Mouse (Mus musculus) testis, adult 2 months (tissue): Measurements from ENCODE around the gene D630045J12Rik. TPM values are rescaled to one million over a fixed set of nuclear protein-coding genes. Genes with fewer than 3 reads are reported as not detected.

Source experiments
- H3K27ac ChIP-seq: fragments of 200-500 bp; 2 replicates; pipeline ENCODE4 v1.5.1; 2012; ENCODE audit warnings: low read depth, low read length; ENCODE audit not compliant: control insufficient read depth, insufficient read depth
- H3K27me3 ChIP-seq: fragments of 200-500 bp; 2 replicates; pipeline ENCODE4 v1.6.1; 2012; ENCODE audit warnings: mild to moderate bottlenecking, low read length, moderate library complexity; ENCODE audit not compliant: control insufficient read depth, insufficient read depth
- H3K36me3 ChIP-seq: fragments of 200-500 bp; 2 replicates; pipeline ENCODE4 v1.6.1; 2012; ENCODE audit warnings: mild to moderate bottlenecking, low read length; ENCODE audit not compliant: control insufficient read depth, insufficient read depth
- H3K4me1 ChIP-seq: fragments of 200-500 bp; 2 replicates; pipeline ENCODE4 v1.6.1; 2012; ENCODE audit warnings: low read length; ENCODE audit not compliant: control insufficient read depth, insufficient read depth
- H3K4me3 ChIP-seq: fragments of 200-500 bp; 2 replicates; pipeline ENCODE4 v1.5.1; 2012; ENCODE audit warnings: low read depth, mild to moderate bottlenecking, low read length, moderate library complexity, mixed read lengths; ENCODE audit not compliant: control insufficient read depth
- CTCF ChIP-seq: fragments of 200-500 bp; IDR thresholded peaks from 2 replicates; pipeline ENCODE4 v1.5.1; 2012; ENCODE audit warnings: low read depth, mild to moderate bottlenecking, inconsistent platforms, low read length, moderate library complexity; ENCODE audit not compliant: control insufficient read depth, insufficient read depth, insufficient replicate concordance
- POLR2A ChIP-seq: fragments of 200-500 bp; IDR thresholded peaks from 2 replicates; pipeline ENCODE4 v1.6.1; 2012; ENCODE audit warnings: low read depth, mild to moderate bottlenecking, inconsistent platforms, low read length, moderate library complexity; ENCODE audit not compliant: control insufficient read depth
- polyA plus RNA-seq: library from polyadenylated mRNA; depleted of rRNA; stranded (reverse); fragments of >200 nt; gene quantifications from 2 replicates; pipeline ENCODE4 v1.2.3, GENCODE M21; 2012

The D630045J12Rik gene
- polyA plus RNA-seq, 1 experiment, result 3.4 TPM

GRCm38 (mm10) chr6:38108449-38108848 is 145.4 kb downstream of the D630045J12Rik start:
- TF ChIP-seq POLR2A (no peak), CTCF (no peak)
- peaks cover 6% of the 10 kb centered on the region; the same call in 1 of the 2 replicates for H3K4me1 ChIP-seq
- no peaks in the 10 kb centered on the region for H3K27me3 ChIP-seq
- no peaks in the 10 kb centered on the region for H3K36me3 ChIP-seq
- H3K27ac ChIP-seq, result no peak overlapping the region
- H3K4me3 ChIP-seq, result no peak overlapping the region

DNA sequence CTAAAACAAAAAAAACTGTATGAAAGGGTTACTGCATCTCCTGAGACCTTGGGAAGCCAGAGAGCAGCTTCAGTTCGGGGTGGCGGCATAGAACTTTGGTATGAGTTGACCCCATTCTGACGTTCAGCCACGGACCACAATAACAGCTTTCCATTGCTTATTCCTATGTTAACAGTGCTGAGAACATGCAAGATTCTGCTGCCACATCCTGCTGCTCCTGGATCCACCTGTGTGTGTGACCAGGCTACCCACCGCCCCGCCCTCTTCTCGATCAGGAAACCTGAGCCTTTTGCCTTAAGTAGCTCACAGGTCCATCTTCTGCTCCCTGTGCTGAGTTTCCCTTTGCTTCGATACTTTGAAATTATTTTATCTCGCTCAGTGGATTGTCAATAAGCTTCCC is 147.9 kb downstream of the D630045J12Rik start:
- H3K27ac ChIP-seq, result no peak overlapping the region
- peaks cover 6% of the 10 kb centered on the region; the same call in 1 of the 2 replicates for H3K4me1 ChIP-seq
- H3K27me3 ChIP-seq, result no peaks in the 10 kb centered on the region
- no peak overlapping the region for H3K4me3 ChIP-seq
- H3K36me3 ChIP-seq, result no peaks in the 10 kb centered on the region
- TF ChIP-seq CTCF (no peak), POLR2A (no peak)

- H3K27ac ChIP-seq, result no peak overlapping the region
- H3K4me3 ChIP-seq, result no peak overlapping the region
- no peaks in the 10 kb centered on the region for H3K27me3 ChIP-seq
- no peak for TF ChIP-seq CTCF
- no peak for TF ChIP-seq POLR2A
- no peaks in the 10 kb centered on the region for H3K4me1 ChIP-seq
- no peaks in the 10 kb centered on the region for H3K36me3 ChIP-seq
Observed at GRCm38 (mm10) chr6:38103775-38104174, 150.0 kb downstream of the D630045J12Rik start.

DNA sequence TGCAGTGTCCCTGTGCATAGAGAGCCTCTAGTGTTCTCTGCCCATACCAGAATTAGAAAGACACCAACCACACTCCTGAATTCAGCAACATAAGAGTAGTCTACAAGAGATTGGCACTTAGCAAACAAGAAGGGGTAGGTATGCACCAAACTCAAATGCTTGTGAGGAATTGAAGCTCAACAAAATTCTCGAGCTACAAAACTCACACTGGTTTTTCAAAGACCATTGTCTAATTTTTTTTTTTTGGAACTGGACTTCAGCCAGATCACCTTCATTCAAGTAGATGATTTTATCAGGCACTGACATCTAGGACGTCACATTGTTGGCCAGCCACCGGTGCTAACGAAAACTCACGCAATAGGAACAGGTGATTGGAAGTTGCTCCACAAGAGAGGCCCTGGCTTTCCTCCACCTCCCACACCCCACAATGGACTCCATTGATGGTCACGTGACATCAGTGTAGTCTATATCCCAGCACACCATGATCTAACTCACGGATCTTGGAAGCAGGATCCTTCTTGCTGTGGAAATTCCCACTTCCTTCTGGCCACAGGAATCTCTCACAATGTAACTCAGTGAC is 151.5 kb downstream of the D630045J12Rik start:
- no peak for TF ChIP-seq CTCF
- TF ChIP-seq POLR2A, result no peak
- Histone ChIP-seq H3K36me3 (no peaks in the 10 kb centered on the region), H3K27ac (no peak overlapping the region), H3K4me3 (no peak overlapping the region), H3K4me1 (no peaks in the 10 kb centered on the region), H3K27me3 (no peaks in the 10 kb centered on the region)

DNA sequence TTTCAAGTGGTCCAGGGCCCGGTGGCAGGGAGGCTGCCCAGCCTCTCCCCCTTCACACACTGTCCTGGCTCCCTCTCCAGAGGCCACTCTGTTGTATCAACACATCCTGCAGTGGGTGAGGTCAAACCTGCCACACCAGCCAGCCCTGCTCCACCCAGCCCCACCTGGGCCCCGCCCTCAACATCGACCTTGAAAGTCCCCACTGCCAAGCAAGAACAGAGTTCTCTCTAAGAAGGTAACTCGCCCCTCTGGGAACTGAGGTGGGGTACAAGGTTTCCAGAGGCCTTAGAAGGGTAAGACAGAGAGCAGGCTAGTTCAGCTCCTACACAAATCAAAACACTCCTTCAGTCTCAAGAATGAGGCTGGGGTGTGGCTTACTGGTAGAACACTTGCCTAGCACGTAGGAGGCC is 156.8 kb downstream of the D630045J12Rik start:
- Histone ChIP-seq H3K36me3 (no peaks in the 10 kb centered on the region), H3K4me1 (no peaks in the 10 kb centered on the region), H3K4me3 (no peak overlapping the region), H3K27me3 (no peaks in the 10 kb centered on the region), H3K27ac (no peak overlapping the region)
- TF ChIP-seq POLR2A, result no peak
- TF ChIP-seq CTCF, result no peak

DNA sequence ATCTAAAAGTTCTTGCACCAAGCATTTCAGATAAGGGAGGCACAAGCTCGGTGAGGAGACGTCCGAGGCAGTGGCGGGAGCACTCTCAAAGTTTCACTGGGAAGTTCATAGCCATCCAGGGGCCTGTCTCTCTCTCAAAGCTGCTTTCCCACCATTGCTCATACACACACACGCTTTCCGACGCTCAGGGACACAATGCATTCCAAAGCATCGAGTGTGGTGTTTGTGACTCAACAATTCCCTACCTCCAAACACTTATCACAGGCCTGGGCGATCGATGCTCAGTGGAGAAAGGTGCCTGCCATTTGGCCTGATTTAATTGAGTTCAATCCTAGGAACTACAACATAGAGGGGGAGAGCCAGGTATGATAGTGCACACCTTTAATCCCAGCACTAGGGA is 159.1 kb downstream of the D630045J12Rik start:
- Histone ChIP-seq H3K4me1 (no peaks in the 10 kb centered on the region), H3K36me3 (no peaks in the 10 kb centered on the region), H3K4me3 (no peak overlapping the region), H3K27ac (no peak overlapping the region), H3K27me3 (no peaks in the 10 kb centered on the region)
- TF ChIP-seq CTCF, result no peak
- no peak for TF ChIP-seq POLR2A

DNA sequence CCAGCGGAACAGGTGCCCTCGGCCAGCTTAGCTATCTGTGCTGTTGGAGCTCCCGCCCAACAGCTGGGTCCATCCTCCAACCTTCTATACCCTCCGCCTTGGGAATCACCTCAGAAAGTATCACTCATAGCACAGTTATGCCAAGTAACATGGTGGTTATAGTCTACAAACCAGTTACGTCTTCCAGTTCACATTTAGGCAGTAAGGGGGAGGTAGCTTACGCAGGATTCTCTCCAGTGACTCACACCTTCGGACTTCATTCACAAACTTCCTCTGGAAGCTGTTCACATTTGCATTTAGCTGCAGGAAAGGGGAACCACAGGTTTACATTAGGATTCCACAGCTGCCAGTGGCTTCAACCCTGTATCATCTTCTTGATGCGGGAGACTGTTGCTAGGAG is 161.3 kb downstream of the D630045J12Rik start:
- no peak overlapping the region for H3K27ac ChIP-seq
- no peaks in the 10 kb centered on the region for H3K4me1 ChIP-seq
- no peak for TF ChIP-seq CTCF
- TF ChIP-seq POLR2A, result no peak
- H3K27me3 ChIP-seq, result no peaks in the 10 kb centered on the region
- no peak overlapping the region for H3K4me3 ChIP-seq
- no peaks in the 10 kb centered on the region for H3K36me3 ChIP-seq

DNA sequence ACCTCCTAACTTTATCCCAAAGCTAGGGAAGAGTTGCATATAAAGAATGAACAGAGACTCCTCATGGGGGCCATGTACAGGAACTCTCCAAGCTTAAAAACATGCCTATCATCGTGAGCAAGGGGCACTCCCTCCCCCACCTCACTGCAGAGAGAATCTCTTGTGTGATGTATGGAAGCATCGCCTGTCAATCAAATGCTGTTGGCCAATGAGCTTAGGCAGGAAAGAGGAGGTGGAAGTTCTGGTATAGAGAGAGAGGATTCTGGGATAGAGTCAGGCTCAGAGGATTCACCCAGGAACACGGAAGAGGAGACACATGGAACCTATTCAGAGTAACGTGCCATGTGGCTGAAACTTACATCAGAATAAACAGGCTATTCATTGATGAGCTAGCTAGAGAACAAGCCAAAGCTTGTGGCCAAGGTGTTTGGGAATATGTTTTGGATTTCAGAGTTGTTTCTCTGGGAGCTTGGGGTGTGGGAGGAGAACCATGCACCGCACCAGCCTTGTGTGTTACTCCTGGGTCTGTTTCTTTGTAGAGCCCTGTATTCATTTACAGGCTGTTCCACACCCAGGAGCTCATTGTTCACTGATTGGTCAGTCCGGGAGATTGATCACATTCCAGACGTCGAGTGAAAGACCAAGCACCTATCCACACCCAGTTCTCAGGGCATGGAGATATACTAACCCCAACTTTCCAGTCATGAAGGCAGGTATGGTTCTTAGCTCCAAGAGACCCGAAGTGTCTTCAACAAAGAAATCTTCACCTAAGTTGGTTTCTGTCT is 166.4 kb downstream of the D630045J12Rik start:
- no peaks in the 10 kb centered on the region for H3K36me3 ChIP-seq
- no peaks in the 10 kb centered on the region for H3K4me1 ChIP-seq
- no peaks in the 10 kb centered on the region for H3K27me3 ChIP-seq
- H3K4me3 ChIP-seq, result no peak overlapping the region
- no peak for TF ChIP-seq POLR2A
- no peak for TF ChIP-seq CTCF
- H3K27ac ChIP-seq, result no peak overlapping the region
